Comparison of ENCODE assay signal across 8 mouse cellular contexts in the genomic region with DNA sequence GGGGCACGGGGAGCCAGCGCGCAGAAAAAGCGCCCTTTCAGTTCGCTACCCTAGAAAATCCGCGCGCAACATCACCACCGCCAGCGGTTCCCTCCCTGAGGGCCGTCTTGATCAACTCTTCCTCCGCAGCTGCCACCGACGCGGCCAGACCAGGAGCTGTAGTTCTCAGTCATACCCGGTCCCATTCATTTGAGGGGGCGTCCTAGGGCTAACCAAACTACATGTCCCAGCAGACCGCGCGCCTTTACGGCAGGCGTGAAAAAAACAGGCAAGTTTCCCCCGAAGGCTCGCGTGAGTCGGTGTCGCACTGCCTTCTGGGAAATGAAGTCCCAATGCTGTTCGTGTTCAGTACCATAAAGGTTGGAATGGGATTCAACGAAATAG. TPM values are rescaled to one million over a fixed set of nuclear protein-coding genes. Genes with fewer than 3 reads are reported as not detected.
A peak's percentile ranks its signal among the peaks of the same experiment; 100 is the strongest.
DNase-seq lines count a peak whose midpoint lies in the region; ATAC-seq lines count a peak whose summit lies in the region.

A gene (minus strand): TSS at position 248 of the 384 bp plus-strand sequence.

- no peaks in the 10 kb centered on the region for H3K36me3 ChIP-seq in hindbrain, embryonic 15.5 days

- peak within 1 kb of the TSS; percentile 81 for H3K27ac ChIP-seq in hindbrain, embryonic 15.5 days (replicated peaks)

- H3K4me2 ChIP-seq in hindbrain, embryonic 15.5 days, result peak within 1 kb of the TSS; percentile 77

- peak; percentile 92 for DNase-seq in T-cell, adult 2 months (ENCODE audit: low spot score)
- peak; percentile 89 to 93 for DNase-seq in cerebellum, postnatal 36 days
- DNase-seq in frontal cortex, postnatal 36 days (ENCODE audit: low spot score in 2 of 2), result peak; percentile 89 to 97
- peak; percentile 93 for DNase-seq in left cerebral cortex, adult 11 months (ENCODE audit: low spot score)
- peak; percentile 95 to 96 for DNase-seq in lung, postnatal 4 days
- DNase-seq in retina, postnatal 7 days (ENCODE audit: low read depth, low spot score), result peak; percentile 87
- peak; percentile 69 for DNase-seq in urinary bladder, adult 2 months (ENCODE audit: low spot score)

- H3K4me3 ChIP-seq in hindbrain, embryonic 15.5 days, result peak within 1 kb of the TSS; percentile 73

- peak within 1 kb of the TSS; percentile 74 for H3K9ac ChIP-seq in hindbrain, embryonic 15.5 days

- H3K9me3 ChIP-seq in hindbrain, embryonic 15.5 days, result no peaks in the 10 kb centered on the region

- ATAC-seq in hindbrain, embryonic 15.5 days (ENCODE audit: low FRiP score, low read depth), result peak; percentile 100

- under 1% methylated on average over 29 of the region's 29 CpGs for WGBS in hindbrain, embryonic 15.5 days

- peaks cover 10% of the 10 kb centered on the region for H3K4me1 ChIP-seq in hindbrain, embryonic 15.5 days (replicated peaks)

- no peaks in the 10 kb centered on the region for H3K27me3 ChIP-seq in hindbrain, embryonic 15.5 days

RNA-seq across cellular contexts. Expression of the gene that starts here (rescaled TPM):
- 40.8 and 44.0 TPM in 2 replicates for polyA plus RNA-seq in hindbrain, embryonic 15.5 days (2015; fragmentation: Nextera tagmentation; extraction: Ambion mirVana)
- polyA plus RNA-seq in urinary bladder, adult 2 months (2012; rRNA removed), result 43.5 and 44.5 TPM in 2 replicates

Comparison
In these comparisons a context has a peak if more than half of its experiments do, and no peak if none do; other contexts are left out.
1. Peak in every context shown above with its lines: DNase-seq, ATAC-seq, H3K4me3 ChIP-seq and H3K27ac ChIP-seq.